Mouse (Mus musculus): ENCODE results near the gene Ociad1. TPM values are rescaled to one million over a fixed set of nuclear protein-coding genes. Genes with fewer than 3 reads are reported as not detected.

Ociad1 gene
- polyA plus RNA-seq, 1 experiment, result 355 TPM

DNA sequence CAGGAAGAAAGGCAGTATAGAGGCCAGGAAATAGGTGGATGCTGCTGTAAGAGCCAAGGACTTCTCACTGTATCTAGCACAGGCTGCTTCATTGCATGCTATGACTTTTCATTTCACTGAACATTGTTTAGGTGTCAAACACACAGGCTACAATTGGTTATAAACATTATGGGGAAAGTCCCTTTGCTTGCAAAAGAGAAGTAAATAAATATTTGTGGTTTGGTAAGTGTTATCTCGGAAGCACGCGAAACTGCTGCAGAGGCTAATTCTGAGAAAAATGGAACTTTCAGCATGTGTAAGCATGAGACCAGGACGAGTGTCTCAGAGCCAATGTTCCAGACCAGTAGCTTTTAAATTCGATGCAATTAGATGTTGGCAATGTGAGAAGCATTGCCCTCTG, 6.0 kb upstream of the Ociad1 start:
- Histone ChIP-seq H3K4me3 (replicated peaks; ENCODE audit: insufficient read depth, low read depth, low read length) (no peak overlapping the region), H3K27me3 (ENCODE audit: control insufficient read depth, insufficient read depth, low read length) (no peaks in the 10 kb centered on the region), H3K27ac (ENCODE audit: insufficient read depth, low read length) (no peak overlapping the region), H3K4me1 (ENCODE audit: control insufficient read depth, insufficient read depth, low read length) (no peaks in the 10 kb centered on the region)
- TF ChIP-seq POLR2A (IDR thresholded peaks at IDR 0.05; ENCODE audit: borderline replicate concordance, insufficient read depth, low read length) (no peak), CTCF (IDR thresholded peaks at IDR 0.05; ENCODE audit: borderline replicate concordance, insufficient read depth, low read depth, low read length) (no peak)
- no peak for DNase-seq
- WGBS, result 68% methylated on average over 5 of the region's 5 CpGs

DNA sequence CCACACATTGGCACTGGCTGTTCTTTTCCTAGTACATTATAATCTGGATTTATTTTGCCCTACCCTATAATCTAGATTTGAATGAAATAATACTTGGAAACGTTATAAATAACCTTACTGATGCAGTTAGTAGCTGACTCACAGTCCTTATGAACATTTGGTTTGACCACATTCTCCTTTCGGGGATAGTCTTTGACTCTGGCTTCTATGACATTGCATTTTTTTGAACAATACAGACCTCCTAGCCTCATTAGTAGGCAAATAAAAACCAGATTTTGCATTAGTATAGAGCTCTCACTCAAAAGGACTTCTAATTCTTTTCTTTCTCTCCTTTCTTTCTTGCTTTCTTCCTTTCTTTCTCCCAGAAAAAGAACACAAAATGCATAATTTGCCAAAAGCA, 2.7 kb upstream of the Ociad1 start:
- no peak overlapping the region for H3K4me3 ChIP-seq (replicated peaks; ENCODE audit: insufficient read depth, low read depth, low read length)

DNA sequence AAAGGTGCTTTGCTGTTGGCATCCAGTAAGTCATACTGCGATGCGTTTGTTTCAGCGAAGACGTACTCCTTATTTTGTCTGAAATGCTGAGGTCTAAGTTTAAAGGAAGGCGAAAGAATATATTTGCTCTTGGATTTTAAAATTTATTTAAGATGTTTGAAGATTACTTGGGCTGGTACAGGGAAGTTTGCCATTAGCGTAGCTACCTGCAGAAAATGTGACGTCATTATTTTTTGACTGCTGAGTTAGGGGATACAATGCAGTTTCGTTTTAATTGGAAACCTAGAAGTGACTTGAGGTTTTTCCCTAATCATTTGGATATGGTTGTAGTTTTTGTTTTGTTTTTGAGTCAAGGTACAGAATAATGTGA, 859 bp downstream of the Ociad1 start:
- H3K27me3 ChIP-seq (ENCODE audit: control insufficient read depth, insufficient read depth, low read length), result no peaks in the 10 kb centered on the region
- DNase-seq, result no peak
- 0 out of 2 replicates have a peak overlapping the region, but pooled peaks have one; percentile 83 for H3K27ac ChIP-seq (ENCODE audit: insufficient read depth, low read length)
- TF ChIP-seq POLR2A (IDR thresholded peaks at IDR 0.05; ENCODE audit: borderline replicate concordance, insufficient read depth, low read length) (no peak), CTCF (IDR thresholded peaks at IDR 0.05; ENCODE audit: borderline replicate concordance, insufficient read depth, low read depth, low read length) (no peak)
- peaks cover 6% of the 10 kb centered on the region; the same call in 1 of the 2 replicates for H3K4me1 ChIP-seq (ENCODE audit: control insufficient read depth, insufficient read depth, low read length)
- 4% methylated on average over 8 of the region's 8 CpGs for WGBS
- H3K4me3 ChIP-seq (replicated peaks; ENCODE audit: insufficient read depth, low read depth, low read length), result peak overlapping the region; percentile 84

More for the DNA sequence above, 2.7 kb upstream of the Ociad1 start:
- DNase-seq, result no peak
- no peak overlapping the region for H3K27ac ChIP-seq (ENCODE audit: insufficient read depth, low read length)
- TF ChIP-seq CTCF (IDR thresholded peaks at IDR 0.05; ENCODE audit: borderline replicate concordance, insufficient read depth, low read depth, low read length), result no peak
- no peak for TF ChIP-seq POLR2A (IDR thresholded peaks at IDR 0.05; ENCODE audit: borderline replicate concordance, insufficient read depth, low read length)
- H3K4me1 ChIP-seq (ENCODE audit: control insufficient read depth, insufficient read depth, low read length), result 0 out of 2 replicates have a peak, but pooled peaks cover under 1% of the 10 kb centered on the region
- H3K27me3 ChIP-seq (ENCODE audit: control insufficient read depth, insufficient read depth, low read length), result no peaks in the 10 kb centered on the region
- WGBS, result 66% methylated on average over 2 of the region's 2 CpGs

DNA sequence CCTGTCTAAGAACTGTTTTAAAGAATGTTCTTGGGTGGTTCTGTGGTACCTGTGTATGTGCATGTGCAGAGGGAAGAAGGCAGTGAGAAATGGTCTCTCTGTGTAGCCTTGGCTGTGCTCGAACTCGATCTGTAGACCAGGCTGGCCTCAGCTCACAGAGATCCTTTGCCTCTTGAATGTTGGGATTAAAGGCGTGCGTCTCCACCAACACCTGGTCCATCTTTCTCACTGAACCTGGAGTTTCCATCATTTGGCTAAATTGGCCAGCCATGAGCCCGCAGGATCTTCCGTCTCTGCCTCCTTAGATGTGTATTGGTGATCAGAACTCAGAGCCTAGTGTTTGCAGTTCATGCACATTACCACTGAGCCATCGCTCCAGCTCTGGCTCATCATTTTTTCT, 2.4 kb downstream of the Ociad1 start:
- 94% methylated on average over 7 of the region's 7 CpGs for WGBS
- H3K4me3 ChIP-seq (replicated peaks; ENCODE audit: insufficient read depth, low read depth, low read length), result no peak overlapping the region
- DNase-seq, result no peak

DNA sequence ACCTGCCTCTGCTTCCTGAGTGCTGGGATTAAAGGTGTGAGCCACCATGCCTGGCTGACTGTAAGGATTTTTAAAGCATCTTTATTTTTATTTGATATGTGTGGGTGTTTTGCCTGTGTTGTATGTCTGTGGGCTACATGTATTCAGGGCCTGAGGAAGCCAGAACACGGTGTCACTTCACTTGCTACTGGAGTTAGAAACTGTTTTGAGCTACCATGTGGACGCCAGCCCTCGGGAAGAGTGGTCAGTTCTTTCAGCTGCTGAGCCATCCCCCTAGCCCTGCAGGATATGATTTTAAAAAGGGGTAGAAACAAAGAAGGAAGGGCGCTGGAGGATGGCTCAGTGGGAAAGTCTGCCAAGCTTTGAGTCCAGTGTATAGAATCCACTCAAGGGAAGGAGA, 3.3 kb downstream of the Ociad1 start:
- Histone ChIP-seq H3K27ac (ENCODE audit: insufficient read depth, low read length) (no peak overlapping the region), H3K4me3 (replicated peaks; ENCODE audit: insufficient read depth, low read depth, low read length) (no peak overlapping the region), H3K4me1 (ENCODE audit: control insufficient read depth, insufficient read depth, low read length) (peaks cover 6% of the 10 kb centered on the region; the same call in 1 of the 2 replicates), H3K27me3 (ENCODE audit: control insufficient read depth, insufficient read depth, low read length) (no peaks in the 10 kb centered on the region)
- no peak for DNase-seq
- TF ChIP-seq POLR2A (IDR thresholded peaks at IDR 0.05; ENCODE audit: borderline replicate concordance, insufficient read depth, low read length) (no peak), CTCF (IDR thresholded peaks at IDR 0.05; ENCODE audit: borderline replicate concordance, insufficient read depth, low read depth, low read length) (no peak)
- 52% methylated on average over 4 of the region's 4 CpGs for WGBS

More for the DNA sequence above, 2.4 kb downstream of the Ociad1 start:
- Histone ChIP-seq H3K27ac (ENCODE audit: insufficient read depth, low read length) (no peak overlapping the region), H3K27me3 (ENCODE audit: control insufficient read depth, insufficient read depth, low read length) (no peaks in the 10 kb centered on the region), H3K4me1 (ENCODE audit: control insufficient read depth, insufficient read depth, low read length) (peaks cover 6% of the 10 kb centered on the region; the same call in 1 of the 2 replicates)
- TF ChIP-seq CTCF (IDR thresholded peaks at IDR 0.05; ENCODE audit: borderline replicate concordance, insufficient read depth, low read depth, low read length) (no peak), POLR2A (IDR thresholded peaks at IDR 0.05; ENCODE audit: borderline replicate concordance, insufficient read depth, low read length) (no peak)

DNA sequence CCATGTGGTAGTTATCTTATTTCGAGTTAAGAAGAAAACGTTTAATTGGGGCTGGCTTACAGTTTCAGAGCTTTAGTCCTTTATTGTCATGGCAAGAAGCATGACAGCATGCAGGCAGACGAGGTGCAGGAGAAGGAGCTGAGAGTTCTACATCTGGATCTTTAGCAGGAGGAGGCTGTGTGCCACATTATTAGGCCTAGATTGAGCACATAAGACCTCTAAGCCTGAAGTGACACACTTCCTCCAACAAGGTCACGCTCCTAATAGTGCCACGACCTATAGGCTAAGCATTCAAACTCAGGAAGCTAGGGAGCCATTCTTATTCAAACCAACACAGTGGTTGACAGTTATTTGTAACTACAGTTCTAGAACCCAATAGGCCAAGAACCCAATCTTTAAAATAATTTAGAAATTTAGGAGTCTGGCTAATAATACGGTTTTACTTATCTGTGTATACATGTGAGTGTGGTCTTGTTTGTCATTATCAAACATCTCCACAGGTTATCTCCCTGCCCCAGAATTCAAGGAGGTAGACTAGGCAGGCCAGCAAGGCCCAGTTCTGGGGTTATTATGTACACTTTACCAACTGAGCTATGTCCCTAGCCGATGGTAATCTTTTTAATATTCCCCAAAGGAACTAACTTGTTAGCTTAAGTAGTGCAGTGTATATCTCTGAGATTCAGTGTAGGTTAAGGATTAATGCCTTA, 9.2 kb downstream of the Ociad1 start:
- no peaks in the 10 kb centered on the region for H3K4me1 ChIP-seq (ENCODE audit: control insufficient read depth, insufficient read depth, low read length)
- 93% methylated on average over 7 of the region's 7 CpGs for WGBS
- TF ChIP-seq POLR2A (IDR thresholded peaks at IDR 0.05; ENCODE audit: borderline replicate concordance, insufficient read depth, low read length) (no peak), CTCF (IDR thresholded peaks at IDR 0.05; ENCODE audit: borderline replicate concordance, insufficient read depth, low read depth, low read length) (no peak)
- DNase-seq, result no peak
- no peak overlapping the region for H3K4me3 ChIP-seq (replicated peaks; ENCODE audit: insufficient read depth, low read depth, low read length)
- H3K27me3 ChIP-seq (ENCODE audit: control insufficient read depth, insufficient read depth, low read length), result no peaks in the 10 kb centered on the region
- no peak overlapping the region for H3K27ac ChIP-seq (ENCODE audit: insufficient read depth, low read length)

DNA sequence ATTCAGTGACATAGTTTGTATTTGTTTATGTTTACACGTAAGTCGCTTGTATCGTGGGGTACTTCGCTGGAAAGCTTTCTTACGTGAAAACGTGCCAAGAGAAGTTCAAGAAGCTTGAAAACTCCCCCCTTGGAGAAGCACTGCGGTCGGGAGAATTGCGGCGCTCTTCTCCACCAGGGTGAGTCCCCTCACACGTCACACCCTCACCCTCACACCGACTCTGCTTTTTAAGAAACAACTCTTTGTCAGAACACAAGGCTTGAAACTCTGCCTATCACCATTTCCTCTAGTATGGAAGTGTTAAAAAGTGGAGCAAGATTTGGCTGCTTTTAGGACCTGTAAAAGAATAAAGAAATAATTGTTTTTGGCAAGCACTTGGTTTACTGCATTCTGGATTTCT, 11.9 kb downstream of the Ociad1 start:
- WGBS, result 78% methylated on average over 12 of the region's 12 CpGs
- H3K27me3 ChIP-seq (ENCODE audit: control insufficient read depth, insufficient read depth, low read length), result no peaks in the 10 kb centered on the region
- no peaks in the 10 kb centered on the region for H3K4me1 ChIP-seq (ENCODE audit: control insufficient read depth, insufficient read depth, low read length)
- no peak for DNase-seq
- H3K27ac ChIP-seq (ENCODE audit: insufficient read depth, low read length), result no peak overlapping the region
- TF ChIP-seq CTCF (IDR thresholded peaks at IDR 0.05; ENCODE audit: borderline replicate concordance, insufficient read depth, low read depth, low read length) (no peak), POLR2A (IDR thresholded peaks at IDR 0.05; ENCODE audit: borderline replicate concordance, insufficient read depth, low read length) (no peak)
- no peak overlapping the region for H3K4me3 ChIP-seq (replicated peaks; ENCODE audit: insufficient read depth, low read depth, low read length)

DNA sequence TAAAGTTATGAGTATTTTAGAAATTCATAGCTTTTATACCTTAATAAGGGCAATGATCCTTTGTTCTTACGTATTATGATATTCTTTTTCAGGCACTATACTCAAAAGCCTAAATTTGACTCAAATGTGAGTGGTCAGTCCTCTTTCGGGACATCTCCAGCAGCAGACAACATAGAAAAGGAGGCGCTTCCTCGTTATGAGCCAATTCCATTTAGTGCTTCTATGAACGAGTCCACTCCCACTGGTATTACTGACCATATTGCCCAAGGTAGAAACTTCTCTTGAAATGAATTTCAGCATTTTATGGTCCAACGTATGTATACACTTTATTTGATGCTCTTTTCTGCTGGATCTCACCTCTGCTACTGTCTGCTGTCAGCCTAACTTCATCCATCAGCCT, 13.9 kb downstream of the Ociad1 start:
- no peak for DNase-seq
- 95% methylated on average over 6 of the region's 6 CpGs for WGBS

More for the DNA sequence above, 13.9 kb downstream of the Ociad1 start:
- no peak overlapping the region for H3K27ac ChIP-seq (ENCODE audit: insufficient read depth, low read length)
- H3K4me1 ChIP-seq (ENCODE audit: control insufficient read depth, insufficient read depth, low read length), result no peaks in the 10 kb centered on the region
- no peaks in the 10 kb centered on the region for H3K27me3 ChIP-seq (ENCODE audit: control insufficient read depth, insufficient read depth, low read length)
- TF ChIP-seq CTCF (IDR thresholded peaks at IDR 0.05; ENCODE audit: borderline replicate concordance, insufficient read depth, low read depth, low read length) (no peak), POLR2A (IDR thresholded peaks at IDR 0.05; ENCODE audit: borderline replicate concordance, insufficient read depth, low read length) (no peak)
- no peak overlapping the region for H3K4me3 ChIP-seq (replicated peaks; ENCODE audit: insufficient read depth, low read depth, low read length)
